Mouse (Mus musculus) neural tube, embryonic 13.5 days (tissue): ENCODE results near the gene Thumpd3. TPM values are rescaled to one million over a fixed set of nuclear protein-coding genes. Genes with fewer than 3 reads are reported as not detected.

Source experiments
- ATAC-seq: fragments of 200-750 bp; cut with Nextera tagmentation; 2 replicates; pipeline ENCODE4 v1.8.0; 2017; ENCODE audit warnings: low read depth, mild to moderate bottlenecking, moderate TSS enrichment, moderate library complexity
- H3K27ac ChIP-seq: fragments of 300-500 bp; sonication (generic); replicated peaks from 2 replicates; pipeline ENCODE4 v1.5.1; 2015; ENCODE audit warnings: moderate library complexity, mild to moderate bottlenecking, inconsistent platforms
- H3K27me3 ChIP-seq: fragments of 300-500 bp; sonication (generic); 2 replicates; pipeline ENCODE4 v1.6.1; 2015; ENCODE audit warnings: mild to moderate bottlenecking, inconsistent platforms
- H3K36me3 ChIP-seq: fragments of 300-500 bp; sonication (generic); 2 replicates; pipeline ENCODE4 v1.6.1; 2015; ENCODE audit warnings: mild to moderate bottlenecking, inconsistent platforms
- H3K4me1 ChIP-seq: fragments of 300-500 bp; sonication (generic); replicated peaks from 2 replicates; pipeline ENCODE4 v1.6.1; 2015; ENCODE audit warnings: inconsistent platforms
- H3K4me2 ChIP-seq: fragments of 300-500 bp; sonication (generic); 2 replicates; pipeline ENCODE4 v1.6.1; 2015; ENCODE audit warnings: inconsistent platforms, mild to moderate bottlenecking, moderate library complexity
- H3K4me3 ChIP-seq: fragments of 300-500 bp; sonication (generic); 2 replicates; pipeline ENCODE4 v1.5.1; 2015; ENCODE audit warnings: mild to moderate bottlenecking, inconsistent platforms
- H3K9ac ChIP-seq: fragments of 300-500 bp; sonication (generic); 2 replicates; pipeline ENCODE4 v1.6.1; 2015; ENCODE audit warnings: moderate library complexity, mild to moderate bottlenecking, inconsistent platforms
- H3K9me3 ChIP-seq: fragments of 300-500 bp; sonication (generic); 2 replicates; pipeline ENCODE4 v1.6.1; 2016; ENCODE audit warnings: inconsistent platforms
- WGBS: fragments of 180-500 bp; shearing (Covaris S2); methylation state at CpG from one replicate; pipeline ENCODE4 v1.1.7; 2015; 5-methylcytosine and 5-hydroxymethylcytosine counted together
- polyA plus RNA-seq: library from polyadenylated mRNA; unstranded; fragments of >200 nt; fragmentation: Nextera tagmentation; extraction: Ambion mirVana; gene quantifications from 2 replicates; pipeline ENCODE4 v1.2.1, GENCODE M21; 2015

The Thumpd3 gene
- polyA plus RNA-seq, 1 experiment from 2014 or later, result 58.8 TPM

- H3K4me1 ChIP-seq, result peaks cover 5% of the 10 kb centered on the region; the same call in 1 of the 2 replicates
- no peak overlapping the region for H3K4me2 ChIP-seq
- peaks cover 48% of the 10 kb centered on the region for H3K36me3 ChIP-seq
- H3K27me3 ChIP-seq, result no peaks in the 10 kb centered on the region
- H3K4me3 ChIP-seq, result no peak overlapping the region
- ATAC-seq, result no peak
- WGBS, result 98% methylated on average over 1 of the region's 1 CpGs
- H3K9ac ChIP-seq, result no peak overlapping the region
- H3K9me3 ChIP-seq, result no peaks in the 10 kb centered on the region
- no peak overlapping the region for H3K27ac ChIP-seq
Observed at GRCm38 (mm10) chr6:113069154-113069553, 23.1 kb downstream of the Thumpd3 start.

- ATAC-seq, result no peak
- Histone ChIP-seq H3K9me3 (no peaks in the 10 kb centered on the region), H3K4me2 (peak overlapping the region; percentile 89), H3K36me3 (no peaks in the 10 kb centered on the region), H3K27ac (0 out of 2 replicates have a peak overlapping the region, but pooled peaks have one; percentile 100), H3K9ac (peak overlapping the region; percentile 99), H3K4me1 (peaks cover 44% of the 10 kb centered on the region), H3K27me3 (no peaks in the 10 kb centered on the region), H3K4me3 (peak overlapping the region; percentile 97)
- WGBS, result 31% methylated on average over 3 of the region's 3 CpGs
Observed at GRCm38 (mm10) chr6:113075261-113075660, 29.2 kb downstream of the Thumpd3 start.

GRCm38 (mm10) chr6:113076012-113076685 lies 30.1 kb downstream of the Thumpd3 start:
- H3K9me3 ChIP-seq, result no peaks in the 10 kb centered on the region
- H3K27me3 ChIP-seq, result no peaks in the 10 kb centered on the region
- H3K4me1 ChIP-seq, result peaks cover 46% of the 10 kb centered on the region
- H3K9ac ChIP-seq, result peak overlapping the region; percentile 99
- H3K36me3 ChIP-seq, result no peaks in the 10 kb centered on the region
- H3K4me2 ChIP-seq, result peak overlapping the region; percentile 89
- ATAC-seq, result peak; percentile 85
- WGBS, result under 1% methylated on average over 43 of the region's 55 CpGs
- peak overlapping the region; percentile 97 for H3K4me3 ChIP-seq
- H3K27ac ChIP-seq, result peak overlapping the region; percentile 100

- H3K4me1 ChIP-seq, result peaks cover 53% of the 10 kb centered on the region
- under 1% methylated on average over 66 of the region's 91 CpGs for WGBS
- peak; percentile 94 for ATAC-seq
- H3K27ac ChIP-seq, result peak within 1 kb of the TSS; percentile 100
- peak within 1 kb of the TSS; percentile 99 for H3K9ac ChIP-seq
- no peaks in the 10 kb centered on the region for H3K27me3 ChIP-seq
- peak within 1 kb of the TSS; percentile 99 for H3K4me2 ChIP-seq
- no peaks in the 10 kb centered on the region for H3K36me3 ChIP-seq
- no peaks in the 10 kb centered on the region for H3K9me3 ChIP-seq
- peak within 1 kb of the TSS; percentile 97 for H3K4me3 ChIP-seq
Observed at GRCm38 (mm10) chr6:113076686-113077516, 30.9 kb downstream of the Thumpd3 start, which contains the start of gene Setd5. Gene Setd5, plus strand, starts transcription at chr6:113077365.

GRCm38 (mm10) chr6:113077569-113078030 lies 31.6 kb downstream of the Thumpd3 start:
- no peak for ATAC-seq
- no peaks in the 10 kb centered on the region for H3K27me3 ChIP-seq
- H3K4me1 ChIP-seq, result peaks cover 60% of the 10 kb centered on the region
- under 1% methylated on average over 28 of the region's 28 CpGs for WGBS
- no peaks in the 10 kb centered on the region for H3K9me3 ChIP-seq
- H3K36me3 ChIP-seq, result no peaks in the 10 kb centered on the region
- peak overlapping the region; percentile 100 for H3K27ac ChIP-seq
- H3K4me3 ChIP-seq, result peak overlapping the region; percentile 97
- H3K4me2 ChIP-seq, result peak overlapping the region; percentile 99
- H3K9ac ChIP-seq, result peak overlapping the region; percentile 99

- no peaks in the 10 kb centered on the region for H3K9me3 ChIP-seq
- no peaks in the 10 kb centered on the region for H3K27me3 ChIP-seq
- H3K9ac ChIP-seq, result peak overlapping the region; percentile 99
- H3K4me2 ChIP-seq, result peak overlapping the region; percentile 99
- no peaks in the 10 kb centered on the region for H3K36me3 ChIP-seq
- peak overlapping the region; percentile 100 for H3K27ac ChIP-seq
- H3K4me1 ChIP-seq, result peaks cover 66% of the 10 kb centered on the region
- no peak for ATAC-seq
- WGBS, result 0% methylated on average over 18 of the region's 18 CpGs
- peak overlapping the region; percentile 97 for H3K4me3 ChIP-seq
Observed at GRCm38 (mm10) chr6:113078031-113078721, 32.2 kb downstream of the Thumpd3 start.

GRCm38 (mm10) chr6:113079492-113079891 lies 33.5 kb downstream of the Thumpd3 start:
- 2% methylated on average over 3 of the region's 3 CpGs for WGBS
- H3K4me3 ChIP-seq, result peak overlapping the region; percentile 97
- peak overlapping the region; percentile 78 for H3K27ac ChIP-seq
- H3K27me3 ChIP-seq, result no peaks in the 10 kb centered on the region
- H3K9me3 ChIP-seq, result no peaks in the 10 kb centered on the region
- H3K4me1 ChIP-seq, result peaks cover 67% of the 10 kb centered on the region
- no peaks in the 10 kb centered on the region for H3K36me3 ChIP-seq
- peak overlapping the region; percentile 99 for H3K4me2 ChIP-seq
- peak overlapping the region; percentile 99 for H3K9ac ChIP-seq
- ATAC-seq, result no peak

GRCm38 (mm10) chr6:113082229-113082628 lies 36.2 kb downstream of the Thumpd3 start:
- peak overlapping the region; percentile 55; the same call in 1 of the 2 replicates for H3K9ac ChIP-seq
- no peaks in the 10 kb centered on the region for H3K36me3 ChIP-seq
- 16% methylated on average over 6 of the region's 6 CpGs for WGBS
- peak overlapping the region; percentile 46 for H3K4me2 ChIP-seq
- H3K27ac ChIP-seq, result peak overlapping the region; percentile 81
- H3K4me3 ChIP-seq, result peak overlapping the region; percentile 14; the same call in 1 of the 2 replicates
- no peak for ATAC-seq
- peaks cover 54% of the 10 kb centered on the region for H3K4me1 ChIP-seq
- H3K9me3 ChIP-seq, result no peaks in the 10 kb centered on the region
- no peaks in the 10 kb centered on the region for H3K27me3 ChIP-seq

GRCm38 (mm10) chr6:113084590-113084989 lies 38.6 kb downstream of the Thumpd3 start:
- no peaks in the 10 kb centered on the region for H3K9me3 ChIP-seq
- no peak for ATAC-seq
- H3K4me2 ChIP-seq, result no peak overlapping the region
- WGBS, result 60% methylated on average over 4 of the region's 4 CpGs
- H3K4me3 ChIP-seq, result no peak overlapping the region
- H3K36me3 ChIP-seq, result no peaks in the 10 kb centered on the region
- no peak overlapping the region for H3K27ac ChIP-seq
- no peak overlapping the region for H3K9ac ChIP-seq
- peaks cover 38% of the 10 kb centered on the region for H3K4me1 ChIP-seq
- no peaks in the 10 kb centered on the region for H3K27me3 ChIP-seq

GRCm38 (mm10) chr6:113093206-113093605 lies 47.2 kb downstream of the Thumpd3 start:
- H3K36me3 ChIP-seq, result no peaks in the 10 kb centered on the region
- ATAC-seq, result no peak
- no peak overlapping the region for H3K27ac ChIP-seq
- no peaks in the 10 kb centered on the region for H3K27me3 ChIP-seq
- no peak overlapping the region for H3K4me3 ChIP-seq
- H3K4me2 ChIP-seq, result no peak overlapping the region
- H3K9me3 ChIP-seq, result no peaks in the 10 kb centered on the region
- no peaks in the 10 kb centered on the region for H3K4me1 ChIP-seq
- H3K9ac ChIP-seq, result no peak overlapping the region
- 95% methylated on average over 3 of the region's 3 CpGs for WGBS

GRCm38 (mm10) chr6:113095547-113095946 lies 49.5 kb downstream of the Thumpd3 start:
- Histone ChIP-seq H3K27me3 (no peaks in the 10 kb centered on the region), H3K36me3 (no peaks in the 10 kb centered on the region), H3K9me3 (no peaks in the 10 kb centered on the region), H3K9ac (no peak overlapping the region), H3K27ac (no peak overlapping the region), H3K4me3 (no peak overlapping the region), H3K4me1 (peaks cover 12% of the 10 kb centered on the region), H3K4me2 (no peak overlapping the region)
- no peak for ATAC-seq
- 95% methylated on average over 1 of the region's 1 CpGs for WGBS
